Mouse (Mus musculus): Measurements from ENCODE around the gene Stk4.

Gene Stk4

GRCm38 (mm10) chr2:164079488-164079887 is 9.4 kb downstream of the Stk4 start:
- in situ Hi-C loops (cut with MboI, MseI): loop anchor here (25.0 kb wide), 3 partner anchors 683 to 1958 kb away; partner anchors contain the start of genes Ncoa3 (in 1 of the 2) and Ube2c (in 1 of the 2)

- in situ Hi-C loops (cut with MboI, MseI): loop anchor here (25.0 kb wide), 3 partner anchors 681 to 1956 kb away; partner anchors contain the start of genes Ncoa3 (in 1 of the 2) and Ube2c (in 1 of the 2)
These were observed 11.5 kb downstream of the Stk4 start for GRCm38 (mm10) chr2:164081577-164081976.

GRCm38 (mm10) chr2:164082175-164082574 is 12.1 kb downstream of the Stk4 start:
- in situ Hi-C loops (cut with MboI, MseI): loop anchor here (25.0 kb wide), 3 partner anchors 680 to 1955 kb away; partner anchors contain the start of genes Ncoa3 (in 1 of the 2) and Ube2c (in 1 of the 2)

GRCm38 (mm10) chr2:164083609-164084341 is 13.7 kb downstream of the Stk4 start:
- in situ Hi-C loops (cut with MboI, MseI): loop anchor here (25.0 kb wide), 3 partner anchors 679 to 1954 kb away; partner anchors contain the start of genes Ncoa3 (in 1 of the 2) and Ube2c (in 1 of the 2)

GRCm38 (mm10) chr2:164084342-164084700 is 14.2 kb downstream of the Stk4 start:
- in situ Hi-C loops (cut with MboI, MseI): loop anchor here (25.0 kb wide), 3 partner anchors 678 to 1953 kb away; partner anchors contain the start of genes Ncoa3 (in 1 of the 2) and Ube2c (in 1 of the 2)

GRCm38 (mm10) chr2:164087416-164088017 is 17.4 kb downstream of the Stk4 start:
- in situ Hi-C loops (cut with MboI, MseI): loop anchor here (25.0 kb wide), 3 partner anchors 675 to 1950 kb away; partner anchors contain the start of genes Ncoa3 (in 1 of the 2) and Ube2c (in 1 of the 2)

GRCm38 (mm10) chr2:164089508-164089907 is 19.4 kb downstream of the Stk4 start:
- in situ Hi-C loops (cut with MboI, MseI): loop anchor here (25.0 kb wide), 3 partner anchors 673 to 1948 kb away; partner anchors contain the start of genes Ncoa3 (in 1 of the 2) and Ube2c (in 1 of the 2)

- in situ Hi-C loops (cut with MboI, MseI): loop anchor here (25.0 kb wide), 3 partner anchors 668 to 1943 kb away; partner anchors contain the start of genes Ncoa3 (in 1 of the 2) and Ube2c (in 1 of the 2)
These were observed 24.0 kb downstream of the Stk4 start for GRCm38 (mm10) chr2:164094152-164094551.

GRCm38 (mm10) chr2:164098603-164099250 is 28.6 kb downstream of the Stk4 start:
- in situ Hi-C loops (cut with MboI, MseI): loop anchor here (25.0 kb wide), 3 partner anchors 664 to 1939 kb away; partner anchors contain the start of genes Ncoa3 (in 1 of the 2) and Ube2c (in 1 of the 2)

GRCm38 (mm10) chr2:164101936-164102335 is 31.8 kb downstream of the Stk4 start:
- in situ Hi-C loops (cut with MboI, MseI): no loop called here

- in situ Hi-C loops (cut with MboI, MseI): no loop called here
These were observed 32.2 kb downstream of the Stk4 start for GRCm38 (mm10) chr2:164102366-164102765.

- in situ Hi-C loops (cut with MboI, MseI): no loop called here
These were observed 33.4 kb downstream of the Stk4 start for GRCm38 (mm10) chr2:164103501-164103900.

- in situ Hi-C loops (cut with MboI, MseI): no loop called here
These were observed 36.3 kb downstream of the Stk4 start for GRCm38 (mm10) chr2:164106287-164107035.

GRCm38 (mm10) chr2:164107125-164107874 is 37.2 kb downstream of the Stk4 start:
- in situ Hi-C loops (cut with MboI, MseI): no loop called here

- in situ Hi-C loops (cut with MboI, MseI): no loop called here
These were observed 38.4 kb downstream of the Stk4 start for GRCm38 (mm10) chr2:164108501-164108900.

GRCm38 (mm10) chr2:164111546-164111945 is 41.4 kb downstream of the Stk4 start:
- in situ Hi-C loops (cut with MboI, MseI): no loop called here

GRCm38 (mm10) chr2:164114051-164114450 is 43.9 kb downstream of the Stk4 start:
- in situ Hi-C loops (cut with MboI, MseI): no loop called here

- in situ Hi-C loops (cut with MboI, MseI): loop anchor here in 1 of 2 experiments (5.0 kb wide), 1 partner anchor 42 kb away; no protein-coding TSS in a partner anchor
These were observed 45.4 kb downstream of the Stk4 start for GRCm38 (mm10) chr2:164115531-164115930.

- in situ Hi-C loops (cut with MboI, MseI): loop anchor here in 1 of 2 experiments (5.0 kb wide), 1 partner anchor 38 kb away; no protein-coding TSS in a partner anchor
These were observed 49.4 kb downstream of the Stk4 start for GRCm38 (mm10) chr2:164119503-164119902.

Measured in T-helper 17 cell (primary cell).